Mouse (Mus musculus): ENCODE measurements at regions not wholly inside any gene's neighbourhood (a gene's known extent, or its start where the extent isn't known, plus 50 kb on each side); places are given as distances from the start of the nearest gene placed in this dataset.

- DNase-seq (ENCODE audit: low spot score in 2 of 2), result no peak
These were observed 125.2 kb upstream of the Map1b start for GRCm38 (mm10) chr13:99641386-99642165.

GRCm38 (mm10) chr13:99632706-99633105 lies 116.4 kb upstream of the Map1b start:
- no peak for DNase-seq (ENCODE audit: low spot score in 2 of 2)

GRCm38 (mm10) chr13:99630800-99631199 lies 114.5 kb upstream of the Map1b start:
- DNase-seq (ENCODE audit: low spot score in 2 of 2), result no peak

GRCm38 (mm10) chr13:99630356-99630755 lies 114.0 kb upstream of the Map1b start:
- DNase-seq (ENCODE audit: low spot score in 2 of 2), result no peak

- no peak for DNase-seq (ENCODE audit: low spot score in 2 of 2)
These were observed 108.9 kb upstream of the Map1b start for GRCm38 (mm10) chr13:99625196-99625595.

GRCm38 (mm10) chr13:99618332-99618731 lies 102.0 kb upstream of the Map1b start:
- DNase-seq (ENCODE audit: low spot score in 2 of 2), result no peak

GRCm38 (mm10) chr13:99617457-99617856 lies 101.1 kb upstream of the Map1b start:
- DNase-seq (ENCODE audit: low spot score in 2 of 2), result no peak

- DNase-seq (ENCODE audit: low spot score in 2 of 2), result no peak
These were observed 95.6 kb upstream of the Map1b start for GRCm38 (mm10) chr13:99611715-99612494.

- no peak for DNase-seq (ENCODE audit: low spot score in 2 of 2)
These were observed 94.2 kb upstream of the Map1b start for GRCm38 (mm10) chr13:99610498-99610897.

GRCm38 (mm10) chr13:99609151-99610146 lies 93.1 kb upstream of the Map1b start:
- no peak for DNase-seq (ENCODE audit: low spot score in 2 of 2)

- no peak for DNase-seq (ENCODE audit: low spot score in 2 of 2)
These were observed 92.3 kb upstream of the Map1b start for GRCm38 (mm10) chr13:99608591-99608990.

GRCm38 (mm10) chr13:99607208-99607607 lies 90.9 kb upstream of the Map1b start:
- DNase-seq (ENCODE audit: low spot score in 2 of 2), result no peak

GRCm38 (mm10) chr13:99606606-99606990 lies 90.3 kb upstream of the Map1b start:
- no peak for DNase-seq (ENCODE audit: low spot score in 2 of 2)

GRCm38 (mm10) chr13:99605866-99606605 lies 89.7 kb upstream of the Map1b start:
- DNase-seq (ENCODE audit: low spot score in 2 of 2), result no peak

- DNase-seq (ENCODE audit: low spot score in 2 of 2), result no peak
These were observed 81.6 kb upstream of the Map1b start for GRCm38 (mm10) chr13:99597891-99598290.

GRCm38 (mm10) chr13:99593846-99594813 lies 77.8 kb upstream of the Map1b start:
- DNase-seq (ENCODE audit: low spot score in 2 of 2), result no peak

GRCm38 (mm10) chr13:99593243-99593635 lies 76.9 kb upstream of the Map1b start:
- no peak for DNase-seq (ENCODE audit: low spot score in 2 of 2)

GRCm38 (mm10) chr13:99592596-99593242 lies 76.4 kb upstream of the Map1b start:
- DNase-seq (ENCODE audit: low spot score in 2 of 2), result peak in 1 of 2 experiments; percentile 54

- DNase-seq (ENCODE audit: low spot score in 2 of 2), result no peak
These were observed 72.3 kb upstream of the Map1b start for GRCm38 (mm10) chr13:99588646-99589045.

All from left cerebral cortex, adult 8-10 months (tissue).